Mouse (Mus musculus): ENCODE results near the gene Gm17359.

Gm17359 gene

DNA sequence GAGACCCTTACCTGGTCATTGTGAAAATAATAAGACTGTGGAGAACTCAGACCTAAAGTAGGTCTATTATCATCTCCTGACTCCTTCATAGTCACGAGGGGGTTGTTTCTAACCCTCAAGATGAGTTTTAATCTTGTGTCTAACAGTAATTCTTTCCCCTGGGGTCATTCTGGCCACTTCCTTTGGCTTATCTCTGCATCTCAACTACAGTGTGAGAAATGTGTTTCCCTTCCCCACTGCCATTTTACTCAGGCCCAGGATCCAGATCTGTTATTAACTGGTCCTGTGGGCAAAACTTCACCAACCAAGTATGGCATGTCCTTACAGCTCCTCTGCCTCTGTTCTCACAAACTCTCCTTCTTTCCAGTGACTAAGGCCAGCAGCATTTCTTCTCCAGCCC is 12.8 kb downstream of the Gm17359 start:
- no peak for DNase-seq (ENCODE audit: low spot score in 2 of 2)

GRCm38 (mm10) chr3:79358721-79359120 is 22.3 kb downstream of the Gm17359 start:
- no peak for DNase-seq (ENCODE audit: low spot score in 2 of 2)

- no peak for DNase-seq (ENCODE audit: low spot score in 2 of 2)
Measured at GRCm38 (mm10) chr3:79360317-79361101, 24.0 kb downstream of the Gm17359 start.

- no peak for DNase-seq (ENCODE audit: low spot score in 2 of 2)
Measured at GRCm38 (mm10) chr3:79366098-79366497, 29.6 kb downstream of the Gm17359 start.

DNA sequence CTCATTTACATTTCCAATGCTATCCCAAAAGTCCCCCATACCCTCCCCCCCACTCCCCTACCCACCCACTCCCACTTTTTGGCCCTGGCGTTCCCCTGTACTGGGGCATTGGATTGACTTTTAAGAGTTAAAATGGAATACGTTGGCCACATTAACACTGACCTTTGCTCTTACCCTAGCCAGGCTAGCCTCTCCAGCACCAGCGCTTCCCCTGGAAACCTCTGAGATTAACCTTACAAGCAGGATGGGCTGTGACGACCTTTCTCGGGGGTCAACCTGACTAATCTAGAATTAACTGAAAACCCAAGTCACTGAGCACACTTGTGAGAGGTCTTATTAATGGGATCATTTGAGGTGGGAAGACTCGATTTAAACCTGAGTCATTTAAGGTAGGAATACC is 31.8 kb downstream of the Gm17359 start:
- DNase-seq (ENCODE audit: low spot score in 2 of 2): no peak

DNA sequence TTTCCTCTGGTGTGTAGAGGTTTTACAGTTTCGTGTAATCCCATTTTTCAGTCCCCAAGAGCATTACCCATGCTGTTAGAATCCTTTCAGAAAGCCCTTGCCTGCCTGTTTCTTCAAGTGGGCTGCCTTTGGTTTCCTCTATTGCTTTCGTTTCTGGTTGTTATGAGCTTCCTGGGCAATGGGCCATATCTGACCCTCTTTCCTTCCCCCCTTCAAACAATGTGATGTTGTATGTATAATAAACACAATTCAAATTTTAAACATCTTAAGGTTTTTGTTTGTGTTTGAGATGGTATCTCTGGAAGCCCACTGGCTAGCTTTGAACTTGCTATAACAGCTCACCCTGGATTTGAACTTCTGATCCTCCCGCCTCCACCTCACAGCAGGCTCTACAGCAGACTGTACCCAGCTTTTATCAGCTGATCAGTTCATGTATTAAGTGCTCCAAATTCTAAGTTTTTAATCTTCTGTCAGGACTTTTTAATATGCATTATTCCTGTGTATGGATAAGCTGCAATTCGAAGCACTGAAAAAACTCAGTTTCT is 34.0 kb downstream of the Gm17359 start:
- no peak for DNase-seq (ENCODE audit: low spot score in 2 of 2)

DNA sequence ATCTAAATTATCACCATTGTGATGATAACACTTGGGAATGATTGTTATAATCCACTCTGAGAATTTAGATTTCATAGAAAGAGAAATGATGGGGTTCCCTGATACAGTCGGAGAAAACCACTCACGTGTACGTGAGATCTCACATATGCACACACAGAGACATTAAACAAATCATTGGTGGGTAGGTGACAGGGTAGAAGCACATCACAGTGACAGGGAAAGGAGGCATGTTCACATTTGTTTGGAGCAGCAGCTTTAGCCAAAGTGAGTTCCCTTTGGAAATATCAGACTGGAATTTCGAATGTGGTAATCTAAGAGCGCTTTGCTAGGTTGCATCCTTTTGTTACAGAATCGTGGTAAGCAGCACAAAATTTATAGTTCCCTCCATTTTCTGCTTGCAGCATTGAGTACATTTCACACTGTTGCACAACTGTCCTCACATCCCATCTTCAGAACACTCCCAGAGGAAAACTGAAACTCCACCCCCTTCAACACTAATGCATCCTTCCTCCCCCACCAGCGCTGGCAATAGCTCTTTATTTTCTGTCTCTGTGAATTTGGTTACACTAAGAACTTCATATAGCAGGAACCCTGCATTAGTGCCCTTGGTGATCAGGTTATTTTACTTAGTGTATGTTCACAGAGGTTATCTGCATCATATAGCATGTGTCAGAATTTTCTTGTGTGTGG is 35.2 kb downstream of the Gm17359 start:
- no peak for DNase-seq (ENCODE audit: low spot score in 2 of 2)

- no peak for DNase-seq (ENCODE audit: low spot score in 2 of 2)
Measured at GRCm38 (mm10) chr3:79373930-79374329, 37.5 kb downstream of the Gm17359 start.

GRCm38 (mm10) chr3:79378086-79378485 is 41.6 kb downstream of the Gm17359 start:
- DNase-seq (ENCODE audit: low spot score in 2 of 2): no peak

DNA sequence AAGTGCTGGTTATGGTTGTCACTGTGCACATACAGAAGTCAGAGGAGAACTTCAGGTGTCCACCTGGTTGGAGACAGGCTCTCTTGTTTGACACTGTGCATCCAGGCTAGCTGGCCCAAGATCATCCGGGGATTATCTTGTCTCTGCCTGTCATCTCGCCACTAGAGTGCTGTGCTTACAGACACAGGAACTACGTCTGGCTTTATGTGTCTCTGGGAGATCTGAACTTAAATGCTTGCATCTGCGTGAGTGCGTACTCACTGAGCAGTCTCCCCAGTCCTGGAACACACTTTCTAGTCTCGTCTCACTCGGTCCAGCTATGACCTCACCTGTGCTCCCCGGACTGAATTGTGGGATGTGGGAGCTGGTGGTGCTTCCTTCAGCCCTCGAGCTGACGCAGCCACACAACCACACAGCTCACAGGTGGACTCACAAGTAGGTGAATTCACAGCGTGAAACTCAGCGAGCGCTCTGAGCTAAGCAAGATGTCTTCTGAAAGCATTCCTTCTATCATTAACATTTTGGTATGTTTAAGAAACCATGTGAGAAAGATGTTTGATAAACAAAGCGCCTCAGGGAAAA is 42.9 kb downstream of the Gm17359 start:
- no peak for DNase-seq (ENCODE audit: low spot score in 2 of 2)

GRCm38 (mm10) chr3:79379873-79380595 is 43.6 kb downstream of the Gm17359 start:
- no peak for DNase-seq (ENCODE audit: low spot score in 2 of 2)

DNA sequence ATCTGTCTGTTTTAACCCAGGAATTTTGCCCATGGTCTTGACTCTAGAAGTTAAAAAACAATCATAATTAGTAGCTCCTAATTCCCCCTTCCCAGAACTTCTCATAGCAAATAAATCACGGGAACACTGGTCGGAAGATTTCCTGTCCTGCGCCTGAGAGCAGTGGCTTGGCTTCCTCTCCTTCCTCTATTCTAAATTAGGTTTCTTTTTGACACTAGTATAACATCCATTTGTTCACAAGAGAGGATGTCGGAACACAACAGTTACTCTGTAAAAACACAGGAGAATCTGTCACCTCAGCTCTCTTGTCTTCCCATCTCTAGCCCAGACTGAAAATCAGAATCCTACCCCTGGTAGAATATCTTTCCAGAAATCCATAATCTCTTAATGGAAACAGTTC is 44.9 kb downstream of the Gm17359 start:
- no peak for DNase-seq (ENCODE audit: low spot score in 2 of 2)

DNA sequence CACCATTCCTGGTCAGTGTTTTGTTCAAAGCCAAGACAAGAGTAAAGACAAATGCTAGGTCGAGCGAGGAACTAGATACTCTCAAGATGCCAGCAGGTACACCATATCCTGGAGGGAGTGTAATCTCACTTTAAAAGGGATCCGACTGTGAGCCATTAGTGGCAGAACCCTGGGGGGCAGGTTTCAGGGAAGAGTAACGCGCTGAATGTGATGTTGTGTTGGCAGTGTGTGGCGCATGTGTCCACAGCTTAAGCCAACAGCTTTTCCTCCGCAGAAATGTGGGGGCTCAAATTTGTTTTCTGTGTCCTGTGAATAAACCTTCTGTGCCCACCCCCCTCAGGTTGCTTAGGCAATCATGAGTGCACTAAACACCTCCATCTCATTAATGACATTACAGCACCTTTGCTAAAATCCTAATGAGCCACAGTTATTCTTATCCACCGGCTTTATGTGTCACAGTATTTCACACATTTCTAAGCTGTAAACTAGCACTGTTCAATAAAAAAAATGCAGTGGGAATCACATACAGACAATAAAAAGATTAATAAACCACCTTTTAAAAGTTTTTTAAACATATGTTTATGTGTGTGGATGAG is 49.1 kb downstream of the Gm17359 start:
- no peak for DNase-seq (ENCODE audit: low spot score in 2 of 2)

DNA sequence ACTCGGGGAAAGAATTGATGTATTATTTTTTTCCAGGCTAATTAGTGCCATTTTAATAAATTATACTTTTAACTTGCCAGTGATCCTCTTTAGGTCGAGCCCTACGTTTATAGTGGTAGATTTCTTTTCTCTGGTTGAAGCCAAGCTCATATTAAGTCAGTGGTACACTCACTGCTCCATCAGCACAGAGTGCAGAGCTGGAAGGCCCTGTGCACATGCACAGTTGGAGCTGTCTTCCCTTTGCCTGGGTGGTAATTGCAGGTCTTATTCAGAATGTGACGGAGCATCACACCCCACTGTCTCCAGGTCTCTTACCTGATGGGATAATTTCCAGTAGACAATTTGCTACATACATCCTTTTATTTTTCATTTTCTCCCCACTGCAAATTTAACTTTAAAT is 52.6 kb downstream of the Gm17359 start:
- no peak for DNase-seq (ENCODE audit: low spot score in 2 of 2)

DNA sequence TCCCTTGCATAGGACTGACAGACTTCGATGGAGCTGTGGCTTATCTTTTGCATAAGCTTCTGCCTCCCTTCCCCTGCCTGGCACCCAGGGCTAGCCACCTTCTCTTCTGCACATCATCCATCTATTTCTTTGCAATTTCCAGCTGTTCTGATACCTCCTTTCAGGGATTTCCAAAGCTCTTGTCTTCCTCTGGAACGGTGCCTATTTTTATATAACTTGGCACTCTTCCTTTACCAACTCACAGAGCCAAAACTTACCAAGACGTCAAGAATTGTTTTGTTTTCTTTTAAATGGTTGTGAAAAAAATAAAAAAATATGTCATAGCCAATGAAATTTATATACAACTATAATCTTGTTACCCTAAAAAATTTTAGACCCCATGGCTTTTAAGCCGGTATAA is 64.1 kb downstream of the Gm17359 start:
- DNase-seq (ENCODE audit: low spot score in 2 of 2): no peak

DNA sequence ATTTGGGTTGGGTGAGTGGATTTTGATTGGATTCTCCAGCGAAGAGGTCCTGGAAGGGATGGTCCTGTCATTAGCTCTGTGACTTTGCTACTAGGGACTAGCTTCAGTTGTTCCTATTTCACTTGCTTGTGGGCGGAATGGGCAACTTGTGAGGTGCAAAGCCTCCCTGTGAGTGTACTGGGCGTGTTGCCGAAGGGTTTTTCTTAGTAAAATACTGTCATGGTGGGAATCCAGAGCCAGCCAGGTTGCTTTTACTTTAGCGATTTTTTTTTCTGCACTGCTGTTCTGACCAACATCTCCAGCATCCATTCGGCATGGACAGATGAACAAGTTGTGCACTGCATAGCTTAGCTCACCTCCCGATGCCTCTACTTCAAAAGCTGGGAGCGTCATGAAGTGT is 65.6 kb downstream of the Gm17359 start:
- no peak for DNase-seq (ENCODE audit: low spot score in 2 of 2)

- DNase-seq (ENCODE audit: low spot score in 2 of 2): no peak
Measured at GRCm38 (mm10) chr3:79408546-79408945, 72.1 kb downstream of the Gm17359 start.

- no peak for DNase-seq (ENCODE audit: low spot score in 2 of 2)
Measured at GRCm38 (mm10) chr3:79409927-79410628, 73.6 kb downstream of the Gm17359 start.

DNA sequence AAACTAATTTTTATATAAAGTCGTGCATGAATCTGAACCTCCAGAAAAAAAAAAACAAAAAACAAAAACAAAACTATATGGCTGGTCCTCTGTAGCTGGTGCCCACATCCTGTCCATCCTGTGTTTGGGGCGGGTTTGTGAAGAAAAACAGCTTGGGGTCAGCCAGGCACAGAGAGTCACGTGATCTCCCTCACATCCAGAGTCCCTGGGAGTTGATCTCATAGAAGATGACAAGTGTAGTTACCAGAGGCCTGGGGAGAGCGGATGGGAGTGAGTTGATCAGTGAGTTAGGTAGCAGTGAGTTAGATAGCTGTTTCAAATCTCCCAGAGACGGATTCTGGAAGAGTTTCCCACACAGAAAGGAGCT is 74.2 kb downstream of the Gm17359 start:
- no peak for DNase-seq (ENCODE audit: low spot score in 2 of 2)

- no peak for DNase-seq (ENCODE audit: low spot score in 2 of 2)
Measured at GRCm38 (mm10) chr3:79411666-79412065, 75.2 kb downstream of the Gm17359 start.

DNA sequence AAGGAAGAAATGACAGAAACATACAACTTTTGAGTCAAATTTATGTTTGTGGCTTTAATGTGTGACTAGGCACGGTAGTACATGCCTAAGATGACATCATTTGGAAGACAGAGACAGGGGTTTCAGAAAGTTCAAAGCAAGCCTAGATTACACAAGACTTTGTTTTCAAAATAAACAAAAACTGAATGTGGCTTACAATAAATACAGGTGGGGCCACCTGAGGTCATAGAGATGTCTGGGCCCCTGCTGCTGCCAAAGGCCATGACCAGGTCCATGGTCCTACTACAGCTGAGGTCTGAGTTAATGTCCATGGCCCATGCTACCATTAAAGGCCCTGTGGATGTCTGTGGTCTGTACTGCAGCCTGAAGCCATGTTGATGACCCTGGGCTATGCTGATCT is 77.0 kb downstream of the Gm17359 start:
- no peak for DNase-seq (ENCODE audit: low spot score in 2 of 2)
